Mouse (Mus musculus): ENCODE measurements around the gene Glb1l. TPM values are rescaled to one million over a fixed set of nuclear protein-coding genes. Genes with fewer than 3 reads are reported as not detected.

Gene Glb1l
- polyA plus RNA-seq, 1 experiment from 2014 or later: 19.4 TPM

GRCm38 (mm10) chr1:75248041-75248772 lies 37.6 kb upstream of the Glb1l start:
- no peak overlapping the region for H3K9ac ChIP-seq (ENCODE audit: low read length)
- no peaks in the 10 kb centered on the region for H3K4me1 ChIP-seq (ENCODE audit: control insufficient read depth, insufficient read depth, low read length)
- H3K4me2 ChIP-seq: no peak overlapping the region
- H3K9me3 ChIP-seq (ENCODE audit: control insufficient read depth, low read length): no peaks in the 10 kb centered on the region
- H3K27me3 ChIP-seq (ENCODE audit: control insufficient read depth, insufficient read depth, low read length): no peaks in the 10 kb centered on the region; the same call in 1 of the 2 replicates
- no peak for ATAC-seq (ENCODE audit: low FRiP score)
- 0 out of 2 replicates have a peak, but pooled peaks cover 2% of the 10 kb centered on the region for H3K36me3 ChIP-seq (ENCODE audit: control insufficient read depth, insufficient read depth, low read length)
- WGBS: 65% methylated on average over 9 of the region's 9 CpGs
- H3K27ac ChIP-seq (ENCODE audit: low read depth, low read length): no peak overlapping the region
- peak; percentile 84 for DNase-seq (ENCODE audit: low spot score, missing footprints)
- no peak overlapping the region for H3K4me3 ChIP-seq (ENCODE audit: low read depth, low read length)

GRCm38 (mm10) chr1:75247071-75247930 lies 36.7 kb upstream of the Glb1l start:
- H3K4me1 ChIP-seq (ENCODE audit: control insufficient read depth, insufficient read depth, low read length): no peaks in the 10 kb centered on the region
- H3K4me3 ChIP-seq (ENCODE audit: low read depth, low read length): no peak overlapping the region
- H3K36me3 ChIP-seq (ENCODE audit: control insufficient read depth, insufficient read depth, low read length): 0 out of 2 replicates have a peak, but pooled peaks cover 2% of the 10 kb centered on the region
- no peak overlapping the region for H3K9ac ChIP-seq (ENCODE audit: low read length)
- H3K9me3 ChIP-seq (ENCODE audit: control insufficient read depth, low read length): no peaks in the 10 kb centered on the region
- 84% methylated on average over 16 of the region's 16 CpGs for WGBS
- ATAC-seq (ENCODE audit: low FRiP score) (no peak), DNase-seq (ENCODE audit: low spot score, missing footprints) (peak; percentile 60)
- no peak overlapping the region for H3K4me2 ChIP-seq
- no peaks in the 10 kb centered on the region for H3K27me3 ChIP-seq (ENCODE audit: control insufficient read depth, insufficient read depth, low read length)
- H3K27ac ChIP-seq (ENCODE audit: low read depth, low read length): no peak overlapping the region

GRCm38 (mm10) chr1:75244836-75245235 lies 34.2 kb upstream of the Glb1l start:
- ATAC-seq (ENCODE audit: low FRiP score) (peak; percentile 65), DNase-seq (ENCODE audit: low spot score, missing footprints) (peak; percentile 88)
- Histone ChIP-seq H3K4me2 (no peak overlapping the region), H3K4me3 (ENCODE audit: low read depth, low read length) (no peak overlapping the region), H3K27me3 (ENCODE audit: control insufficient read depth, insufficient read depth, low read length) (no peaks in the 10 kb centered on the region), H3K27ac (ENCODE audit: low read depth, low read length) (no peak overlapping the region), H3K36me3 (ENCODE audit: control insufficient read depth, insufficient read depth, low read length) (0 out of 2 replicates have a peak, but pooled peaks cover 2% of the 10 kb centered on the region), H3K9ac (ENCODE audit: low read length) (no peak overlapping the region), H3K4me1 (ENCODE audit: control insufficient read depth, insufficient read depth, low read length) (no peaks in the 10 kb centered on the region), H3K9me3 (ENCODE audit: control insufficient read depth, low read length) (no peaks in the 10 kb centered on the region)
- WGBS: 9% methylated on average over 4 of the region's 4 CpGs

- Histone ChIP-seq H3K27ac (ENCODE audit: low read depth, low read length) (no peak overlapping the region), H3K36me3 (ENCODE audit: control insufficient read depth, insufficient read depth, low read length) (0 out of 2 replicates have a peak, but pooled peaks cover 2% of the 10 kb centered on the region), H3K27me3 (ENCODE audit: control insufficient read depth, insufficient read depth, low read length) (no peaks in the 10 kb centered on the region), H3K4me1 (ENCODE audit: control insufficient read depth, insufficient read depth, low read length) (no peaks in the 10 kb centered on the region), H3K9ac (ENCODE audit: low read length) (no peak overlapping the region), H3K4me2 (no peak overlapping the region), H3K4me3 (ENCODE audit: low read depth, low read length) (no peak overlapping the region), H3K9me3 (ENCODE audit: control insufficient read depth, low read length) (no peaks in the 10 kb centered on the region)
- DNase-seq (ENCODE audit: low spot score, missing footprints): no peak
- ATAC-seq (ENCODE audit: low FRiP score): peak; percentile 12; the same call in 1 of the 2 replicates
- 89% methylated on average over 12 of the region's 12 CpGs for WGBS
Observed at GRCm38 (mm10) chr1:75244175-75244826, 33.7 kb upstream of the Glb1l start.

- Histone ChIP-seq H3K27ac (ENCODE audit: low read depth, low read length) (no peak overlapping the region), H3K9ac (ENCODE audit: low read length) (no peak overlapping the region)
Observed at GRCm38 (mm10) chr1:75243411-75243810, 32.8 kb upstream of the Glb1l start.

GRCm38 (mm10) chr1:75239591-75239990 lies 29.0 kb upstream of the Glb1l start:
- Histone ChIP-seq H3K36me3 (ENCODE audit: control insufficient read depth, insufficient read depth, low read length) (0 out of 2 replicates have a peak, but pooled peaks cover 2% of the 10 kb centered on the region), H3K4me2 (no peak overlapping the region), H3K27me3 (ENCODE audit: control insufficient read depth, insufficient read depth, low read length) (no peaks in the 10 kb centered on the region; the same call in 1 of the 2 replicates), H3K9ac (ENCODE audit: low read length) (no peak overlapping the region), H3K9me3 (ENCODE audit: control insufficient read depth, low read length) (no peaks in the 10 kb centered on the region), H3K27ac (ENCODE audit: low read depth, low read length) (no peak overlapping the region), H3K4me1 (ENCODE audit: control insufficient read depth, insufficient read depth, low read length) (peaks cover 9% of the 10 kb centered on the region), H3K4me3 (ENCODE audit: low read depth, low read length) (no peak overlapping the region)
- WGBS: 85% methylated on average over 10 of the region's 10 CpGs
- DNase-seq (ENCODE audit: low spot score, missing footprints) (peak; percentile 56), ATAC-seq (ENCODE audit: low FRiP score) (no peak)

More at GRCm38 (mm10) chr1:75243411-75243810, 32.8 kb upstream of the Glb1l start:
- ATAC-seq (ENCODE audit: low FRiP score): no peak
- no peaks in the 10 kb centered on the region for H3K9me3 ChIP-seq (ENCODE audit: control insufficient read depth, low read length)
- DNase-seq (ENCODE audit: low spot score, missing footprints): no peak
- no peak overlapping the region for H3K4me2 ChIP-seq
- H3K4me1 ChIP-seq (ENCODE audit: control insufficient read depth, insufficient read depth, low read length): no peaks in the 10 kb centered on the region
- 90% methylated on average over 14 of the region's 14 CpGs for WGBS
- no peaks in the 10 kb centered on the region for H3K27me3 ChIP-seq (ENCODE audit: control insufficient read depth, insufficient read depth, low read length)
- no peak overlapping the region for H3K4me3 ChIP-seq (ENCODE audit: low read depth, low read length)
- 0 out of 2 replicates have a peak, but pooled peaks cover 2% of the 10 kb centered on the region for H3K36me3 ChIP-seq (ENCODE audit: control insufficient read depth, insufficient read depth, low read length)

GRCm38 (mm10) chr1:75236117-75237050 lies 25.8 kb upstream of the Glb1l start, which contains the start of gene Dnajb2:
Dnajb2 (plus strand) TSS chr1:75236406.
- DNase-seq (ENCODE audit: low spot score, missing footprints) (peak; percentile 96), ATAC-seq (ENCODE audit: low FRiP score) (peak; percentile 90)
- Histone ChIP-seq H3K27me3 (ENCODE audit: control insufficient read depth, insufficient read depth, low read length) (no peaks in the 10 kb centered on the region; the same call in 1 of the 2 replicates), H3K4me3 (ENCODE audit: low read depth, low read length) (peak within 1 kb of the TSS; percentile 59), H3K4me2 (peak within 1 kb of the TSS; percentile 94), H3K36me3 (ENCODE audit: control insufficient read depth, insufficient read depth, low read length) (no peaks in the 10 kb centered on the region), H3K9me3 (ENCODE audit: control insufficient read depth, low read length) (no peaks in the 10 kb centered on the region), H3K27ac (ENCODE audit: low read depth, low read length) (peak within 1 kb of the TSS; percentile 52; the same call in 1 of the 2 replicates), H3K4me1 (ENCODE audit: control insufficient read depth, insufficient read depth, low read length) (peaks cover 9% of the 10 kb centered on the region), H3K9ac (ENCODE audit: low read length) (peak within 1 kb of the TSS; percentile 76)
- WGBS: under 1% methylated on average over 61 of the region's 64 CpGs

- H3K36me3 ChIP-seq (ENCODE audit: control insufficient read depth, insufficient read depth, low read length): no peaks in the 10 kb centered on the region
- ATAC-seq (ENCODE audit: low FRiP score): peak; percentile 54
- no peaks in the 10 kb centered on the region for H3K9me3 ChIP-seq (ENCODE audit: control insufficient read depth, low read length)
- H3K4me3 ChIP-seq (ENCODE audit: low read depth, low read length): no peak overlapping the region
- WGBS: 4% methylated on average over 8 of the region's 8 CpGs
- no peak overlapping the region for H3K27ac ChIP-seq (ENCODE audit: low read depth, low read length)
- H3K27me3 ChIP-seq (ENCODE audit: control insufficient read depth, insufficient read depth, low read length): no peaks in the 10 kb centered on the region; the same call in 1 of the 2 replicates
- H3K4me2 ChIP-seq: no peak overlapping the region
- peak; percentile 90 for DNase-seq (ENCODE audit: low spot score, missing footprints)
- H3K9ac ChIP-seq (ENCODE audit: low read length): no peak overlapping the region
- peaks cover 9% of the 10 kb centered on the region for H3K4me1 ChIP-seq (ENCODE audit: control insufficient read depth, insufficient read depth, low read length)
Observed at GRCm38 (mm10) chr1:75234606-75235005, 24.0 kb upstream of the Glb1l start.

Measured in midbrain, embryonic 11.5 days (tissue).